Mouse (Mus musculus): ENCODE data around the gene Evc2.

Evc2 gene

GRCm38 (mm10) chr5:37365751-37366150 is 27.5 kb downstream of the Evc2 start:
- DNase-seq (ENCODE audit: low read depth, low spot score) = no peak

- DNase-seq (ENCODE audit: low read depth, low spot score) = no peak
Measured at GRCm38 (mm10) chr5:37368796-37369195, 30.5 kb downstream of the Evc2 start.

GRCm38 (mm10) chr5:37377376-37377775 is 39.1 kb downstream of the Evc2 start:
- DNase-seq (ENCODE audit: low read depth, low spot score) = no peak

GRCm38 (mm10) chr5:37380641-37381040 is 42.3 kb downstream of the Evc2 start:
- no peak for DNase-seq (ENCODE audit: low read depth, low spot score)

- DNase-seq (ENCODE audit: low read depth, low spot score) = no peak
Measured at GRCm38 (mm10) chr5:37383570-37383969, 45.3 kb downstream of the Evc2 start.

- DNase-seq (ENCODE audit: low read depth, low spot score) = no peak
Measured at GRCm38 (mm10) chr5:37388646-37389045, 50.3 kb downstream of the Evc2 start.

GRCm38 (mm10) chr5:37389808-37390495 is 51.7 kb downstream of the Evc2 start:
- DNase-seq (ENCODE audit: low read depth, low spot score) = no peak

GRCm38 (mm10) chr5:37390923-37391322 is 52.6 kb downstream of the Evc2 start:
- no peak for DNase-seq (ENCODE audit: low read depth, low spot score)

- no peak for DNase-seq (ENCODE audit: low read depth, low spot score)
Measured at GRCm38 (mm10) chr5:37391901-37392300, 53.6 kb downstream of the Evc2 start.

- no peak for DNase-seq (ENCODE audit: low read depth, low spot score)
Measured at GRCm38 (mm10) chr5:37395172-37396030, 57.1 kb downstream of the Evc2 start.

GRCm38 (mm10) chr5:37419028-37419427 is 80.7 kb downstream of the Evc2 start:
- no peak for DNase-seq (ENCODE audit: low read depth, low spot score)

- no peak for DNase-seq (ENCODE audit: low read depth, low spot score)
Measured at GRCm38 (mm10) chr5:37427210-37427609, 88.9 kb downstream of the Evc2 start.

- no peak for DNase-seq (ENCODE audit: low read depth, low spot score)
Measured at GRCm38 (mm10) chr5:37435417-37435816, 97.1 kb downstream of the Evc2 start.

GRCm38 (mm10) chr5:37442767-37443166 is 104.5 kb downstream of the Evc2 start:
- no peak for DNase-seq (ENCODE audit: low read depth, low spot score)

- no peak for DNase-seq (ENCODE audit: low read depth, low spot score)
Measured at GRCm38 (mm10) chr5:37447546-37447945, 109.2 kb downstream of the Evc2 start.

- no peak for DNase-seq (ENCODE audit: low read depth, low spot score)
Measured at GRCm38 (mm10) chr5:37456590-37456989, 118.3 kb downstream of the Evc2 start.

GRCm38 (mm10) chr5:37457191-37457590 is 118.9 kb downstream of the Evc2 start:
- no peak for DNase-seq (ENCODE audit: low read depth, low spot score)

GRCm38 (mm10) chr5:37457831-37458230 is 119.5 kb downstream of the Evc2 start:
- no peak for DNase-seq (ENCODE audit: low read depth, low spot score)

GRCm38 (mm10) chr5:37458236-37458635 is 119.9 kb downstream of the Evc2 start:
- no peak for DNase-seq (ENCODE audit: low read depth, low spot score)

GRCm38 (mm10) chr5:37465461-37465860 is 127.2 kb downstream of the Evc2 start:
- DNase-seq (ENCODE audit: low read depth, low spot score) = peak; percentile 14

- DNase-seq (ENCODE audit: low read depth, low spot score) = no peak
Measured at GRCm38 (mm10) chr5:37467646-37468045, 129.3 kb downstream of the Evc2 start.

GRCm38 (mm10) chr5:37469031-37469430 is 130.7 kb downstream of the Evc2 start:
- no peak for DNase-seq (ENCODE audit: low read depth, low spot score)

- no peak for DNase-seq (ENCODE audit: low read depth, low spot score)
Measured at GRCm38 (mm10) chr5:37471584-37471983, 133.3 kb downstream of the Evc2 start.
